Mouse (Mus musculus): ENCODE results near the gene Olfr175-ps1. TPM values are rescaled to one million over a fixed set of nuclear protein-coding genes. Genes with fewer than 3 reads are reported as not detected.

Gene Olfr175-ps1
- not detected for total RNA-seq (2023)

GRCm38 (mm10) chr16:58826732-58827319, at the start of gene Olfr175-ps1:
Olfr175-ps1 (minus strand) TSS chr16:58826782.

GRCm38 (mm10) chr16:58874668-58875067, 48.1 kb upstream of the Olfr175-ps1 start, which contains the start of gene Olfr177:
Olfr177 (minus strand) TSS chr16:58874768.

GRCm38 (mm10) chr16:58800168-58800567, 26.4 kb downstream of the Olfr175-ps1 start, which contains the start of gene Olfr173:
Olfr173 (minus strand) TSS chr16:58800268.

Other genes with a start within 250 kb of the Olfr175-ps1 start
- not detected for gene Gm813, start 209.8 kb downstream of the Olfr175-ps1 start, total RNA-seq (2023)
- gene E330017A01Rik, start 188.0 kb downstream of the Olfr175-ps1 start, total RNA-seq (2023), result not detected
- gene Cpox, start 156.5 kb downstream of the Olfr175-ps1 start, total RNA-seq (2023), result 11.1 TPM
- not detected for gene Gpr15, start 107.7 kb downstream of the Olfr175-ps1 start, total RNA-seq (2023)
- gene Cldnd1, start 98.9 kb downstream of the Olfr175-ps1 start, total RNA-seq (2023), result 42.3 TPM
- not detected for gene Olfr172, start 63.6 kb downstream of the Olfr175-ps1 start, total RNA-seq (2023)
- not detected for gene Olfr173, start 26.5 kb downstream of the Olfr175-ps1 start, total RNA-seq (2023)
- not detected for gene Olfr177, start 48.0 kb upstream of the Olfr175-ps1 start, total RNA-seq (2023)
- gene Olfr178, start 65.3 kb upstream of the Olfr175-ps1 start, total RNA-seq (2023), result not detected
- gene Olfr181, start 102.0 kb upstream of the Olfr175-ps1 start, total RNA-seq (2023), result not detected
- gene Olfr180, start 102.6 kb upstream of the Olfr175-ps1 start, total RNA-seq (2023), result not detected
- gene Olfr183, start 168.6 kb upstream of the Olfr175-ps1 start, total RNA-seq (2023), result not detected
- gene Olfr186, start 203.5 kb upstream of the Olfr175-ps1 start, total RNA-seq (2023), result not detected
- gene Olfr187, start 213.0 kb upstream of the Olfr175-ps1 start, total RNA-seq (2023), result not detected